Mouse (Mus musculus) bone marrow macrophage, adult 2 months (primary cell): ENCODE results near the gene Gm45623.

Experiments
- CTCF ChIP-seq: IDR thresholded peaks from 2 replicates; pipeline ENCODE4 v1.5.1; 2012; ENCODE audit warnings: low read depth, mild to moderate bottlenecking, low read length, moderate library complexity
- POLR2A ChIP-seq: IDR thresholded peaks from 2 replicates; pipeline ENCODE4 v1.6.1; 2012; ENCODE audit warnings: mild to moderate bottlenecking, low read depth, low read length, borderline replicate concordance

DNA sequence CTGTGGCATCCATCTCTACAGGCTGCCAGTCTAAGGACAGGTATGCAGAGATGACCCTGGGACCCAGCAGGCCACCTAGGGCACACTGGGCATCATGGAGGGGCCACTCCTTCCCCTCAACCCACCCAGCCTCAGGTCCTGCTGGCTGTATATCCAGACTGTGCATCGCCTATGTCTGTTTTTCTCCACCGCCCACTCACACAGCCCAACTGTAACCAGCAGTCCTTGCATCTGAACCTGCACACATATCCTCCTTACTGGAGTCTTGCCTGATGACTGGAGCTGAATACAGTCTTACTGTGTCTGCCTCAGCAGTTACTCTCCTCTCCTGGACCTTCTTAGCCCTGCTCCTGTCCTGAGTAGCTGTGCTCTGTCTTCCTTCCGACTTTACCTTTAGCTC, 28.1 kb upstream of the Gm45623 start:
- TF ChIP-seq CTCF (no peak), POLR2A (no peak)
